Mouse (Mus musculus): Measurements from ENCODE around the gene Ska2. TPM values are rescaled to one million over a fixed set of nuclear protein-coding genes. Genes with fewer than 3 reads are reported as not detected.

The Ska2 gene
- polyA plus RNA-seq, 1 experiment from 2014 or later: 11.3 TPM

DNA sequence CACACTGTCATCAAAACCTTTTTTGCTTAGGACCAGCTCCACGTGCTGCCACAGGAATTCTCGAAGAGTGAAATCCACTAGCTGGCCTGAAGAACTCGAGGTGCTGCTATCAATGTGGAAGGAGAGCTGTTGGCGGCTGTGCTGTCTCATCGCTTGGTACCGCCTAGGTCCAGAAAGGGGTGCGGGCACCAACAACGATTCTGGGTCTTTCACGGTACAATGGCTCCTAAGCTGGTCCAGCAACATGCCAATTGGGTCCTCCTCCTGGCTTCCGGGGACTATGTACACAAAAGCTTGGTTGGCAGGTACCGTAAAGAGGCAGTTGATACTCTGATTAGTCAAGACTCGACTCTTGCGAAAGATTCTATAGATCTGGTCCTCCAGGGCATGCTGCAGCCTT, 23.6 kb upstream of the Ska2 start:
- Histone ChIP-seq H3K4me1 (replicated peaks; ENCODE audit: control insufficient read depth, insufficient read depth, low read length) (peaks cover 20% of the 10 kb centered on the region), H3K4me2 (replicated peaks; ENCODE audit: low read depth) (peak overlapping the region; percentile 84), H3K9ac (ENCODE audit: low read depth, low read length) (peak overlapping the region; percentile 88; the same call in 1 of the 2 replicates), H3K27ac (ENCODE audit: low read depth, low read length) (no peak overlapping the region), H3K9me3 (ENCODE audit: control insufficient read depth) (no peaks in the 10 kb centered on the region), H3K4me3 (ENCODE audit: low read depth, low read length) (peak overlapping the region; percentile 84), H3K27me3 (replicated peaks; ENCODE audit: control insufficient read depth, insufficient read depth, low read length) (no peaks in the 10 kb centered on the region), H3K36me3 (ENCODE audit: control insufficient read depth, insufficient read depth) (peaks cover 25% of the 10 kb centered on the region)
- 73% methylated on average over 13 of the region's 13 CpGs for WGBS
- ATAC-seq: no peak
- TF ChIP-seq CTCF (IDR thresholded peaks at IDR 0.05; ENCODE audit: low read depth): no peak

DNA sequence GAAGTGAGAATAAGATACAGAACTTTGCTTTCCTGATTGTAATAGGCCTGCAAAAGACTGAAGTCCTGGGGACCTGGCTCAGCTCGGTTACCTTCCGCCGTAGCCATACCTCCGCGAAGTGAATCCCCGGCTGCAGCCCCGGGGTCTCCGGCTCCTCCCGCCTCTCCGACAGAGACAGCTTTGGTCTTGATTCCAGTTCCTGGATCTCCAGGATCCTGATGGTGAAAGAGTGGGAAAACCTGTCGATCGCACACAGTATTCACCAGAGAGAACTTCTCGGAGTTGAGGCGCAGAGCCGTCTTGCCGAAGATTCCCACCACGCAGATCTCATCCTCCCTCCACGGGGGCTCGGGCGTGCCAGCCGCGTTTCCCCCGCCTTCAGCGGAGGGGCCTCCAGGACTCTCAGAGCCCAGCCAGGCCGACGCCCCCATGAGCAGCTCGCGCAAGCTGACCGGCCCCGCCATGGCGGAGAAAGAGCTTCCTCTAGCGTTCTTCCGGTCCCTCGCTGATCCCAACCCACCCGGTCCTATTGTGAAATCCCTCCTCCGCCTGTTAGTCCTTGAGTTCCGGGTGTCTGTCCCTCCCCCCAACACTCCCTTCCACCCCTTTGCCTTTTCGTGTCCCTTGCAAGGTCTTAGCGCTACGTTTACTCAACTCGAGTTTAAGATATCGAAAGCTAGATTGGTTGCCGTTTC, 22.6 kb upstream of the Ska2 start, which contains the start of gene Smg8:
Gene Smg8, minus strand, starts transcription at position 485 of the 695 bp plus-strand sequence.
- WGBS: under 1% methylated on average over 43 of the region's 43 CpGs
- Histone ChIP-seq H3K27me3 (replicated peaks; ENCODE audit: control insufficient read depth, insufficient read depth, low read length) (no peaks in the 10 kb centered on the region), H3K9me3 (ENCODE audit: control insufficient read depth) (no peaks in the 10 kb centered on the region), H3K4me3 (ENCODE audit: low read depth, low read length) (peak within 1 kb of the TSS; percentile 84), H3K9ac (ENCODE audit: low read depth, low read length) (peak within 1 kb of the TSS; percentile 88), H3K36me3 (ENCODE audit: control insufficient read depth, insufficient read depth) (peaks cover 21% of the 10 kb centered on the region), H3K4me2 (replicated peaks; ENCODE audit: low read depth) (peak within 1 kb of the TSS; percentile 84), H3K27ac (ENCODE audit: low read depth, low read length) (peak within 1 kb of the TSS; percentile 28; the same call in 1 of the 2 replicates), H3K4me1 (replicated peaks; ENCODE audit: control insufficient read depth, insufficient read depth, low read length) (peaks cover 20% of the 10 kb centered on the region)
- ATAC-seq: peak; percentile 88
- peak; percentile 4; the same call in 1 of the 2 replicates for TF ChIP-seq CTCF (IDR thresholded peaks at IDR 0.05; ENCODE audit: low read depth)

DNA sequence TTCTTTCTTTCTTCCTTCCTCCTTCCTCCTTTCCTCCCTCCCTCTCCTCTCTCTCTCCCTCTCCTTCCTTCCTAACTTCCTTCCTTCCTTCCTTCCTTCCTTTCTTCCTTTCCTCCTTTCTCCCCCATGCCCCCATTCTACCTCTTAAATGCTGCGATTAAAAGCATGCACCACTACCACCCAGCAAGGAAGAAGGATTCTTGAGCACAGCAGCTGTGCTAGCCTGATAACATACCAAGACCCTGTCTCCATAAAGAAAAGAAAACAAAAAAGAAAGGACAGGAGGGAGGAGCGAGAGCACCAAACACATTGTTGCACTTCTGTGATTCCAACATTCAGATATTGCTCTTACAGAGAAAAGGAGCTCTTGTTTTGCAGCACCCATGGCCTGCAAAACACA, 21.9 kb upstream of the Ska2 start:
- Histone ChIP-seq H3K27me3 (replicated peaks; ENCODE audit: control insufficient read depth, insufficient read depth, low read length) (no peaks in the 10 kb centered on the region), H3K4me1 (replicated peaks; ENCODE audit: control insufficient read depth, insufficient read depth, low read length) (peaks cover 20% of the 10 kb centered on the region), H3K9me3 (ENCODE audit: control insufficient read depth) (no peaks in the 10 kb centered on the region), H3K36me3 (ENCODE audit: control insufficient read depth, insufficient read depth) (peaks cover 23% of the 10 kb centered on the region), H3K4me2 (replicated peaks; ENCODE audit: low read depth) (peak overlapping the region; percentile 84), H3K4me3 (ENCODE audit: low read depth, low read length) (peak overlapping the region; percentile 84), H3K27ac (ENCODE audit: low read depth, low read length) (0 out of 2 replicates have a peak overlapping the region, but pooled peaks have one; percentile 28), H3K9ac (ENCODE audit: low read depth, low read length) (no peak overlapping the region)
- no peak for ATAC-seq
- WGBS: 57% methylated on average over 2 of the region's 2 CpGs
- no peak for TF ChIP-seq CTCF (IDR thresholded peaks at IDR 0.05; ENCODE audit: low read depth)

DNA sequence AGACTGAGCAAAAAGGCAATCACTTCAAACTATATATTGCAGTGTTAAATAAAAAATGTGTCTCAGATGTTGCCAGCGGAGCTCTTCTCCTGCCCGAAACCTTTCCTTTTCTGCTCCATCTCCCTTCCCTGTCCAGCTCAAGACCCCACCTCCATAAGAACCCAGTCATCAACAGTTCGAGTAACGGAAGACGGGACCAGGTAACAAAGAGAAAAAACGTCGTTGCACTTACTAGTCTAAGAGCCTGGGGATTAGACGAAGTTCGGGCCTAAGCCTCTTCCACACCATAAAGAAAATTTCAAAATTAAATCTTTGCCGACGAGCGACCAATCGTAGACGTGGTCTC, 652 bp upstream of the Ska2 start, which contains the start of gene Prr11:
Gene Prr11, minus strand, starts transcription at position 300 of the 346 bp plus-strand sequence.
- ATAC-seq: no peak
- no peaks in the 10 kb centered on the region for H3K4me1 ChIP-seq (replicated peaks; ENCODE audit: control insufficient read depth, insufficient read depth, low read length)
- H3K36me3 ChIP-seq (ENCODE audit: control insufficient read depth, insufficient read depth): peaks cover 14% of the 10 kb centered on the region
- H3K9me3 ChIP-seq (ENCODE audit: control insufficient read depth): no peaks in the 10 kb centered on the region
- peak within 1 kb of the TSS; percentile 81 for H3K4me2 ChIP-seq (replicated peaks; ENCODE audit: low read depth)
- under 1% methylated on average over 14 of the region's 14 CpGs for WGBS
- H3K4me3 ChIP-seq (ENCODE audit: low read depth, low read length): peak within 1 kb of the TSS; percentile 93
- TF ChIP-seq CTCF (IDR thresholded peaks at IDR 0.05; ENCODE audit: low read depth): no peak
- peak within 1 kb of the TSS; percentile 74 for H3K9ac ChIP-seq (ENCODE audit: low read depth, low read length)
- H3K27ac ChIP-seq (ENCODE audit: low read depth, low read length): peak within 1 kb of the TSS; percentile 76
- H3K27me3 ChIP-seq (replicated peaks; ENCODE audit: control insufficient read depth, insufficient read depth, low read length): no peaks in the 10 kb centered on the region

DNA sequence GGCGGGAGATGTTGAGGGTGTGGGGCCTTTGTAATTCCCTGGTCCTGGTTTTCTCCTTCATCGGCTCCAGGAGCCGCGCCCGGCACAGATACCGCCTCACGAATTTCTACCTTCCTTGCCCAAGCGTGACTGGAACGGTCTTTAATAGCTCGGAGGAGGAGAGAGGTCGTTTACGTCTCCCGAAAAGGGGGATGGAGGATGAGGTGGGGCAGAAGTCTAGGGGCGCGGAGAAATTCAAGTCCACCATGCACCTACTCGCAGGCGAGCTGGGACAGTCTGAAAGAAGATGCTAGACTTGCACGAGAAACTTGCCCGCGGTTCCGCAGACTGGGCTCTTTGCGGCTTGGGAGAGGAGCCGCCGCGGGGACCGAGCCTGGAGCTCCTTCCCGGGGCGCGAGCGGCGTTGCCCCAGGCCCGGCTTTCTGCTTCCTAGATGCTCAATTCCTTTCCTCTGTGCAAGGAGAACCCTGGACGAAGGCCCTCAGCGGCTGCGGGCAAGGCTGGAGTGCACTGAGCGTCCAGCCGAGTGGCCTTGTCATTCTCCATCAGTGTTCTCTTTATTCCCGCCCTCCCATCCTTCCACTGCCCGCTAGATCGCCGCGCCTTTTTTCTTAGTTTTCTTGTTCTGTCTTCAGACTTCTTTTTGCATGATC, 611 bp downstream of the Ska2 start:
- under 1% methylated on average over 42 of the region's 42 CpGs for WGBS
- Histone ChIP-seq H3K4me2 (replicated peaks; ENCODE audit: low read depth) (peak overlapping the region; percentile 81), H3K4me1 (replicated peaks; ENCODE audit: control insufficient read depth, insufficient read depth, low read length) (no peaks in the 10 kb centered on the region)

GRCm38 (mm10) chr11:87110172-87110909, 1.3 kb downstream of the Ska2 start:
- 4% methylated on average over 9 of the region's 9 CpGs for WGBS
- no peak for ATAC-seq
- H3K4me1 ChIP-seq (replicated peaks; ENCODE audit: control insufficient read depth, insufficient read depth, low read length): no peaks in the 10 kb centered on the region
- H3K27ac ChIP-seq (ENCODE audit: low read depth, low read length): no peak overlapping the region; the same call in 1 of the 2 replicates
- peak overlapping the region; percentile 81 for H3K4me2 ChIP-seq (replicated peaks; ENCODE audit: low read depth)
- peak overlapping the region; percentile 93 for H3K4me3 ChIP-seq (ENCODE audit: low read depth, low read length)
- H3K27me3 ChIP-seq (replicated peaks; ENCODE audit: control insufficient read depth, insufficient read depth, low read length): no peaks in the 10 kb centered on the region
- no peak for TF ChIP-seq CTCF (IDR thresholded peaks at IDR 0.05; ENCODE audit: low read depth)
- H3K36me3 ChIP-seq (ENCODE audit: control insufficient read depth, insufficient read depth): peaks cover 8% of the 10 kb centered on the region
- no peaks in the 10 kb centered on the region for H3K9me3 ChIP-seq (ENCODE audit: control insufficient read depth)
- peak overlapping the region; percentile 74; the same call in 1 of the 2 replicates for H3K9ac ChIP-seq (ENCODE audit: low read depth, low read length)

More for the DNA sequence above, 611 bp downstream of the Ska2 start:
- Histone ChIP-seq H3K27me3 (replicated peaks; ENCODE audit: control insufficient read depth, insufficient read depth, low read length) (no peaks in the 10 kb centered on the region), H3K4me3 (ENCODE audit: low read depth, low read length) (peak overlapping the region; percentile 93), H3K36me3 (ENCODE audit: control insufficient read depth, insufficient read depth) (peaks cover 8% of the 10 kb centered on the region), H3K27ac (ENCODE audit: low read depth, low read length) (peak overlapping the region; percentile 76), H3K9me3 (ENCODE audit: control insufficient read depth) (no peaks in the 10 kb centered on the region), H3K9ac (ENCODE audit: low read depth, low read length) (peak overlapping the region; percentile 74)
- TF ChIP-seq CTCF (IDR thresholded peaks at IDR 0.05; ENCODE audit: low read depth): no peak
- no peak for ATAC-seq

Measured in intestine, postnatal 0 days (tissue).